Mouse (Mus musculus) lung, postnatal 4 days (tissue): ENCODE data around the gene Fkbp8.
"Not testable (repeated sequence)": the region's sequence is repeated elsewhere in the genome, so short reads cannot be mapped to it uniquely, and the experiment has no call there.

Experiments
- DNase-seq, 2 experiments: peaks; one replicate each; pipeline ENCODE4 v3.0.0; 2021

Fkbp8 gene

DNA sequence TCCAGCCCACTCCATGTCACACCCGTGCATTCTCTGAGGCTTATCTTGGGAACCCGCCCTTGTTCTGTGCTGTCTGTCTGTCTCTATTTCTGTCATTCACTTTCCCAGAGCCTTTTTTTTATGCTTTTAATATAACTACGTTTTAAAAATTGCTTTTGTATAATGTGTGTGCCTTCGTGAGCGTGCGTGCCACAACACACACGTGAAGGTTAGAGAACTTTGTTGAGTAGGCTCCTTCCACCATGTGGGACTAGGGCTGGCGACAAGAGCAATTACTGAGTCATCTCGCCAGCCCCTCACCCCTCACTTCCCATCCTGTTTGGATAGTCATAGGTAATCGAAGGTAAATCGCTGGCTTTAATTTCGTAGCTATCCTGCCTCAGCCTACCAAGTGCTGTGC is 25.0 kb upstream of the Fkbp8 start:
- no peak for DNase-seq

DNA sequence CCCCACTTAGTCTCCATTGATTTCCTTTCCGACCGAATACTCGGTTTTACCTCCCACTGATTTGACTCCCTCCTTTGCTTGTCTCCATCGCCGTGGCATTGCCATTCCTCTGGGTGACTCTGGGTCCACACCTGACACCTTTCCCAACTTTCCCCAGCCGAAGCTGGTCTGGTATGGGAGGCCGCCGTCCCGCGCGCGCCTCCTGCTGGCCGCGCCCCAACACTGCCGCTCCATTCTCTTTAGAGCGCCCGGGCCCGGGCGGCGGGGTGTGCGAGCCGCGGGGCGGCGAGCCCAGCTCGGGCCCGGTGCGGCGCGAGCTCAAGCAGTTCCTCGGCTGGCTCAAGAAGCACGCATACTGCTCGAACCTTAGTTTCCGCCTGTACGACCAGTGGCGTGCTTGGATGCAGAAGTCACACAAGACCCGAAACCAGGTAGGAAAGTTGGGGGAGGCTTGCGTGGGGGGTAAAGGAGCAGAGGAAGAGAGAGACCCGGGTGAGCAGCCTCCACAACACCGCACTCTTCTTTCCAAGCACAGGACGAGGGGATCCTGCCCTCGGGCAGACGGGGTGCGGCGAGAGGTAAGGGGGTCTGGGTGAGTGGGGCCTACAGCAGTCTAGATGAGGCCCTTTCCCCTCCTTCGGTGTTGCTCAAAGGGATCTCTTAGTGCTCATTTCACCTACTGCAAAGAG is 24.3 kb upstream of the Fkbp8 start:
- DNase-seq: peak; percentile 80 to 82

DNA sequence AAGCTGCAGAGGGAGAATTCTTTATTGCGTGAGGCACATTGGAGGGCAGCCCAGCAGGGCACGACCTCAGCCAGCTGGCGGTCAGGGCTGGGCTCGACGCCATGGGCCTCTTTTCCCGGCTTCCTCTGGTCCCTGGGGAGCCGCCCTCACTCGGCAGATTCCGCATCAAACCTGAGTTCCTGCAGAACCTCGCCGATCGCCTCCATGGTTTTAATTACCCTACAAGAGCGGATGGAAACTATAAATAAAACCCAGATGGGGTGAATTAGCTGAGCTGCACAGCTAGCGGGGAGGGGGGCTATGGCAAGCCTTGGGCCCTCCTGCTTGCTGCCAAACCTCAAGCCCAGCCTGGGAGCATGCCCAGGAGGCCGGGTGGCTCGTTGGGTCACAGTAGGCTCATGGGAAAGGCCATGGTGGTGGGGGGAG is 23.2 kb upstream of the Fkbp8 start:
- DNase-seq: peak; percentile 78 to 89

DNA sequence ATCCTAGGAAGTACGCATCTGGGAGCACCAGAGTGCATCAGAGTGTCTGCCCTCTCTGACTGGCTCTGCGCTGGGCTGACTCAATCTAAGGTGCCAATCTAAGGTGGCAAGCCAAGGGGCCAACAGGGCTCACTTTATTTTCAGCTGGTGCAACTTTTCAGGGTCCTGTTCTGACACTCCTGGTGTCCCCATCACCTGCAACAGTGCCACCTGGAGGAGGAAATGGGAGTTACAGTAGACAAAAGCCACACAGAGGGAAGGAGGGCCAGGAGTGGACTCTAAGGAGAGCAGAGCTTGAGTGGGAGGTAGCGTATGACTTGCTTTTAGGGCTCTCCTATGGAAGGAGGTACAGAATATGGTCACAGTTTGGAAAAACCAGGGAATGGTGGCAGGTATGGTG is 22.7 kb upstream of the Fkbp8 start:
- peak in 1 of 2 experiments; percentile 86 for DNase-seq

DNA sequence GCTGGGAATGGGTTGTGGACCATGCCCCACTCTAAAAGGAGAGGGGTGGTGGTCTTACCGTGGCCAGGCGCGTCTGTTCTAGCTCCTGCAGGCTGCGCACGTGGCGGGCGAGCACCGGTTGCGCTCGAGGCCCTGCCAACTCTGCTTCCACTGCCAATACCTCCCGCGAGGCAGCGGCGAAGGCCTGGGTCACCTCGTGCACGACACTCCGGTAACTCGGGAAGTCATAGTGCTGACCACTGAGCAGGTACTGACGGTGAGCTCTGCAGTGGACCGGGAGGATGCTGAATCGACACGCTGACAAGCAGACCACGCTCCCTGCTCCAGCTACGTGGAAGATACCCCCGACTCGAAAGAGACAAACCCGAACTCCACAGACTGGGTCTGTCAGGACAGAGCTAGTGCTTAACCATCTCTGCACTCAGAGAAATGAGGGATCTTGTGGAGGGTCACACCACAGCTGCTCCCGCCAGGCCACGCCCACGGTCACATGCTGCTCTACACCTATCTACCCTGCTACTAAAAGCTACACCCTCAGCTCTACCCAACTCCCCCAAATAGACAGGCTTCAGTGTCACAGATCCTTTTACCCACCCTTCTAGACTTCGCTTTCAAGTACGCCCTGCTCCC is 21.7 kb upstream of the Fkbp8 start:
- DNase-seq: no peak

DNA sequence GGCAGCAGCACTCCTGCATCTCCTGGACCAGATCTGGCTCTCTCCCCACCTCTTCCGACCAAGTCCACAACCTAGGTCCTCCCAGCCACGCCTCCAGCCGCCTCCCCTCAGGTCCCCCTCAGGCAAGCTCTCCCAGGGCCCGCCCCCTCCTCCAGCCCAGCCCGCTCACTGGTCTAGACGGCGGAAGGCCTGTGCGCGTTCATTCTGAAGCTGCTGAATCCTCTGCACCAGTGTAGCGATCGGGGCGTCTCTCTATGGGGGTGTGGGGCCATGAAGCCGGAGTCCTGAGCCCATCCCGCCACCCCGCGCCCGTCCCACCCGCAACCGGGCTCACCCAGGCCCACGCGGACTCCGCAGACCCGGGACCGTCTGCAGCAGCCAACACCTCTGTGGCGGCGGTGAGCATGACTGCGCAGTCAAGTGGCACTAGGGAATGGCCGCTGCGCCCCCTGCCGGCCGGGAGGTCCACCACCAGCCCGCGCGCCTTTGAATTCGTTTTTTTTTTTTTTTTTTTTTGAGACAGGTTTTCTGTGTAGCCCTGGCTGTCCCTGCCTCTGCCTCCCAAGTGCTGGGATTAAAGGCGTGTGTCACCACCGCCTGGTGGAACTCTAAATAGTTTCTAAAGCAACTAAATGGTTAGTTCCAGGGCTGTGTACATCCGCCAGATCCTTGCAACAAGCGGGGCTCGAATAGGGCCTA is 21.0 kb upstream of the Fkbp8 start, which contains the start of gene Rex1bd:
Gene Rex1bd (minus strand): TSS at position 425 of the 699 bp plus-strand sequence.
- DNase-seq: peak; percentile 95 to 97

DNA sequence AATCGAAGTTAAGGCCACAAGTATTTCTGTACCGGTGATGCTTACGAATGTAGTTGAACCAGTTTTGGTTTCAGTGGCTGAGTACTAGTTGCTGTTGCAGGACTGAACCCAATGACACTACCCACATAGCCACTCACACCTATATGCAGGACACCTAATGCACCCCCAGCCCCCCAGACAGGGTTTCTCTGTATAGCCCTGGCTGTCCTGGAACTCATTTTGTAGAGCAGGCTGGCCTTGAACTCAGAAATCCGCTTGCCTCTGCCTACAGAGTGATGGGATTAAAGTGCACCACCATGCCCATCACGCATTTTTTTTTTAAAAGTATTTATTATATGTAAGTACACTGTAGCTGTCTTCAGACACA is 20.5 kb upstream of the Fkbp8 start:
- DNase-seq: no peak

DNA sequence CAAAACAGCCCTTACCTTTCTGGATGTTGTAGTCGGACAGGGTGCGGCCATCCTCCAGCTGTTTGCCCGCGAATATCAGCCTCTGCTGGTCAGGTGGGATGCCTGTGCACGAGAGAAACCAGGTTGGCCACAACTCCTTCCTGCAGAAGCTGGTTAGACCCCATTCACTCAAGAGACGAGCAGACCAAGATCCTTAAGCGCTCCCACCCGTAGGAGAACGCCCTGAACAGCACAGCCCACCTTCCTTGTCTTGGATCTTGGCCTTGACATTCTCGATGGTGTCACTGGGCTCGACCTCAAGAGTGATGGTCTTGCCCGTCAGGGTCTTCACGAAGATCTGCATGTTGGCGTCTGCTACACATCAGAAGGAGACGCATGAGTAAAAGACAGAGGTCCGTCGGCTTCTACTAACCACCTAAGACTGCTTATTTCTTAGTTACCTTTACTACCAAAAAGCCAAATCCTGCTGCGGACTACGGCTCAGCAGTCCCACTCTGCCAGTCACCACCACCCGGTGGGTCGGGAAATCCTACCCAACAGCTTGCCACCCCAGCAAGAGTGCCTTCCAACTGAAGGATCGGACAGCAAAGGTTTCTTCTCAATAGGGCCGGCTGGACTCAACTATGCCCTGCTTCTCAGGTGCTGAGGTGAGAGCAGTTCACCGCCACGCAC is 18.1 kb upstream of the Fkbp8 start:
- DNase-seq: no peak

DNA sequence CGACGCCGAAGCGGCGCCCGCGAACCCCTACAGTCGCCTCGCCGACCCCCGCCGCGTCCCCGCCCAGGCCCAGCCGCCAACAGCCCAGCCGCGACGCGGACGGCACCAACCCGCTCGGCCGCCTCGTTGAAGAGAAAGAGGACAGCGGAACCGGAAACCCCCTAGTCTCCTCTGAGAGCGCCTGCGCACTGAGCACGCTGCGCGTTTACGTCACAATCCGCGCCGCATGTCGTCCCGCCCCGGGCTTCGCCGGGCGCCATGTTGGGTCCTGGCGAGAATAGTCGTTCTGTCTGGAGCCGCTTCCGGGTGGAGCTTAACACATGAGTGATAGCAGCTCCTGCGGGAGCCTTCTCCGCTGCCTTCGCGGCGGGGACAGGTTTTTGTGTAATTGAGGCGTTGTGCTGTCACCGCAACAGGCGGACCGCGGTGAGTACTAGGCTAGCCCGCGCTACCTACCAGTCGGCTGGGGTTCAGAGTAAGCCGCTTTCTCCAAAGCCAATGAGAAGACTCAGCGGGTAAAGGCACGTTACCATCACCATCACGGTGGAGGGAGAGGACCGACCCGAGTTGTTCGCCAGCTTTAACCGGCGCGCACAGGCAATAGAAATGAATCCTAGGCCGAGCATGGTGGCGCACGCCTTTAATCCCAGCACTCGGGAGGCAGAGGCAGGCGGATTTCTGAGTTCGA is 17.2 kb upstream of the Fkbp8 start, which contains the start of gene Uba52:
Gene Uba52 (minus strand): TSS at position 574 of the 688 bp plus-strand sequence.
- DNase-seq: peak; percentile 98

DNA sequence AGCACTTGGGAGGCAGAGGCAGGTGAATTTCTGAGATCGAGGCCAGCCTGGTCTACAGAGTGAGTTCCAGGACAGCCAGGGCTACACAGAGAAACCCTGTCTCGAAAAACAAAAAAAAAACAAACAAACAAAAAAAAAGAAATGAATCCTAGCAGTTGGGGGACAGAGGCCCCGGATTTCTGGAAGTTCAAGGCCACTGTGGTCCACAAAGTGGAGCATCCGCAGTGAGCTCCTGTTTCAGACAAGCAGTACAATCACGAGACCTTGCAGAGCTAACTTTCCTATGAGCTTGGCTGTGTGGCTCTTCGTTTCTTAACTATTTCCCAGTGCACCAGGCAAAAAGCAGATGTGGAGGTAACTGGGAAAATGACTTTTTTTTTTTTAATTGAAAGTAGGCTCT is 16.4 kb upstream of the Fkbp8 start:
- DNase-seq: not testable (repeated sequence)

DNA sequence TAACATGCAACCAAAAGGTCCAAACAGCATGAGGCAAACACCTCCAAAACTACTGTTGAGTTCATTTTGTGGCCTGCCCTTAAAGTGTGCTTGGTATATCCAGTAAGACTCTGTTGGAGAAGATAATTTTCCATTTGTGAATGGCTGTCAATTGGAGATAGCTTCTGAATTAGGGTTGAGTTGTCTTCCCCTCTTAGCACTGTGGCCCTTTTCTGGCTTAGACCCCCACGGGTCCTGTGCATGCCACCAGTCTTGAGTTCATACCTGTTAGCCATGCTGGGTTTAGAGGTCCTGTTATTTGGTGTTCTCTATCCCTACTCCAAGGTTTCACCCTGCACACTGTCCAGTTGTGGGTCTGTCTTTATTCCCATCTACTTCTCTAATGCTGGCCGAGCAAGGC is 15.8 kb upstream of the Fkbp8 start:
- no peak for DNase-seq

DNA sequence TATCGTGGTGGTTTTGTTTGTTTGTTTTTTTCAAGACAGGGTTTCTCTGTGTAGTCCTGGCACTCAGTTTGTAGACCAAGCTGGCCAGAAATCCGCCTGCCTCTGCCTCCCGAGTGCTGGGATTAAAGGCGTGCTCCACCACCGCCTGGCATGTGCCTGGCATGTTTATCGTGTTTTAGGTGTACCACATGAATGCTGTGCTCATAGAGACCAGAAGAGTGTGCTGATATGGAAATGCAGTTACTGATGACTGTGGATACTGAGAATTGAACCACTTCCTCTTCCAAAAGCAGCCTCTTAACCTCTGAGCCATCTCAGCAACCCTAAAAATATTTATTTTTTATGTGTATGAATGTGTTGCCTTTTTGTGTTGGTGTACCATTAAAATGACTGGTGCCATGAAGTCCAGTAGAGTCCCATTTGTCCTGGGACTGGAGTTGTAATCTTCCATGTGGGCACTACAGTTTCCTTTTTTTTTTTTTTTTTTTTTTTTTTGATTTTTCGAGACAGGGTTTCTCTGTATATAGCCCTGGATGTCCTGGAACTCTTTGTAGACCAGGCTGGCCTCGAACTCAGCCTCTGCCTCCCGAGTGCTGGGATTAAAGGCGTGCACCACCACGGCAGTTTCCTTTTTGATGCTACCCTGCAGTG is 15.1 kb upstream of the Fkbp8 start:
- no peak for DNase-seq

DNA sequence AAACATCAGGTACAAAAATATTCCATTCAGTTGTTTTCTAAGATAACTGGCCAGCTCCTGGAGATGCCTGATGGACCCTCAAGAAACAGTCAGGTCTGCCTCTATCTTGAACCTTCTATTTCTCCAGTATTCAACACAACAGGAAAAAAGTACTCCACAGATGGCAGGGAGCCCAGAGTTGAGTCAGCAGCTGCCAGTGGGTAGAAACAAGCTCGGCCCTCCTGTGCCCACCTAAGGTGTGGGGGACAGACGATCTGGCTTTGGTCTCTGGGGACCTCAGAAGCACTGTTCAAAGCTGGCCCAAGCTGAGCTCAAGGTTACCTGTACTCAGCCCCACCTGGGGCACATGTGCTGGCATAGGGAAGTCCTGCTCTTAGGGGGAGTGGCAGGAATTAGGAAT is 14.1 kb upstream of the Fkbp8 start:
- DNase-seq: peak in 1 of 2 experiments; percentile 40

DNA sequence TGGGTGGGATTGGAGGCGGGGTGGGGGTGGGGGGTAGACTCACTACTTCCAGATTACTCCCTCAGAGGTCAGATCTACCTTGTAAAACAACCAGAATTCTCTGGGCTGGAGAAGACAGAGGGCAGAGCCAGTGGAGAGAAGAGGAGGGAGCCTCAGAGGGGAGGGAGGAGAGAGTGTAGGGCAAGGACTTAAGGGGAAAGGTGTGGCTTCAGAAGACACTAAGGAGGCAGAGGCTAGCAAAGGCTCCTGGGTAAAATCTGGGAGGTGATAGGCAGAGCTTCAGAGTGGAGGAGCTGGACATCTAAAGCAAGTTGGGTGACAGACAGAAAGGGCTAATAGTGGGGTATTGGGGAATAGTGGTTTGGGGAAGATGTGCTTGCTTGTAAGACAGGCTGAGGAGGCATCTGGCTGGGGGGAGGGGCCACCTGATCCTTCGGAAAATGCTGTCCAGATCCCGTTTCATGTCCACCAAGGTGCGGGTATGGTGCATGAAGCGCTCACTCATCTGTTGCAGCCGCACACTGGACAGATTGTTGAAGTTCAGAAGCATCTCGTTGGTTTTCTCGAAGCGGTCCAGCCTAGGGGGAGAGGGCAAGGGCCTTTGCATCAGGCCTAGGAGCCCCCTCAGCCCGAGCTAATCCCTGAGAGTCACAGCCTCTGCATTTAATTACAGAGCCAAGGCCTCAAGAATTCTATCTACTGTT is 9.4 kb upstream of the Fkbp8 start:
- DNase-seq: no peak

DNA sequence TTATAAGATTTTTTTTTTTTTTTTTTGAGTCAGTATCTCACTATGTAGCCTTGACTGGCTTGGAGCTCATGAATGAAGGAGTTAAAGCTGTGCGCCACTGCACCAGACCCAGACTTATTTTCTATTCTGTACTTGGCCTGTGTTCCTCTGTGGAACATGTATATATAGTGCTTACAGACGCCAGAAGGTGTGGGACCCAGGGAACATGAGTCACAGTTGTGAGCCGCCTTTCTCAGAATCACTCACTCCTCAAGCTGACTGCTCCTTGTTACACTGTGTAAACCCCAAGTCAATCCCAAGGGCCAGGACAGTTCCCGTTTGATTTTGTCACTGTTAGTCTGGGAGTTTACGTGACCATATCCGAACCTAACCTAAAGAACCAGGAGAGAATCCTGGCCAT is 8.5 kb upstream of the Fkbp8 start:
- no peak for DNase-seq

DNA sequence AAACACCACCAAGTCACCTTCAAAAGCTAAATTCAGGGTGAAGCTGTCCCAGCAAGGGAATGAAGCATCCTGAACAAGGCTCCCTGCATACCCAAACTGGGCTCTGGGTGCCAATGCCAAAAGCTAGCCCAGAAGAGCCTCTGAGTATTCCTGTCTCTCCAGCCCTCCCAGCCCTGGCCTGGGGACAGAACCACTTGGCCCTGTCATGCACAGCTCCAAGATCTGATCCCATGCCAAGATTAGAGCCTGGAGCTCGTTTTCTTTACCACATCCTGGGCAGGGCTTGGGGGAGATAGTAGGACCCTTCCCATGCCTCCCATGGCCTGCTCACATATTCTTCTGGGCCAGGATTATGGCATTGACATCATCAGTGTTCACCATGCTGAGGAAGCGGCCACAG is 7.9 kb upstream of the Fkbp8 start:
- no peak for DNase-seq

DNA sequence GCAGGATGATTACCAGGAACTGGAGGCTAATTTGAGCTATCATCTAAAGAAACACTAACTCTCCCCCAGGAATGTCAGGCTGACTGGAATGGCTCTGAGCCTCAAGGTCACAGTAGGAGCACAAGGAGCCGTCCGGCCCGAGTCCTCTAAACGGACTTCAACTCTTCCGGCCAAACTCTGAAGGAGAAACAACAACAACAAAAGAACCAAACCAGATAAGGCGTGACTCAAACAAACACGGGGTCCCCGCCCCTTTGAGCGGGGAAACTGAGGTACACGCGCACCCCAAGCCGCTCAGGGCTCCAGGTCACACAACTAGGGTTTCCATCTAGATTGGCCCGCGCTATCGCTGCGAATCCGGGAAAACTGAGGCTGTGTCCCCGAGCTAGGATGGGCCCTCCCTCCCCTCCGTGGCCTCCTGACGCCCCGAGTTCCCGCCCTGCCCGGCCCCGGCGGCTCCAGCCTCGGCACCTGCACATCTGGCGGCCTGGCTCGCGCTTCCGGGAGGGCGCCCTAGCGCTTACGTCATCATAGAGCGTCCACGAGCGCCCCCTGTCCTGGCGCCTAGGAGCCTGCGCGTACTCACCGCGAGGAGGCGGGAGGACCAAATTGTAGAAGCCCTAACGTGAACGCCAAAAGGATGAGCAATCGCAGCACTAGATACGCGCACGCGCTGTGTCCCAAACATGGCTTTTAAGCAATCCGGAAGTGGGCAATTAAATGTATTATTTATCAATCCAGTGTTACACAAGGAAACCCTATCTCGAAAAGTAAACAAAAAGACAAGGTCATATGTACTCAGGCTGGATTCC is 4.7 kb upstream of the Fkbp8 start:
- peak; percentile 96 to 97 for DNase-seq

DNA sequence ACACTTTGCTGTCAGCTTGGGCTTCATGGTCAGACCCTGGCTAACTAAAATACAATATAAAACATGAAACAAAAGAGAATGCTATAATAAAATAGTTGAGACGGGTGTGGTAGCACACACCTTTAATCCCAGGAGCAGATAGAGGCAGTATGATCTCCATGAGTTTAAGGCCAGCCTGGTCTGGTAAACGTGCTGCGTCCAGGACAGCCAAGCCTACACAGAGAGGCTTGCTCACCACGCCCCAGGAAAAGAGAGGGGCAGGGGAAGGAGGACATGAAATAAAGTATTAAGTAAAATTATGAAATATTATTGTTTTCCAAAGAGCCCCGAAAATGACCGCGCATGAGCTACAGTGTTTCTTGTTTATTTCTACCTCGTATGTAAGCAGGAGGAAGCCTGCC is 413 bp upstream of the Fkbp8 start:
- DNase-seq: no peak

DNA sequence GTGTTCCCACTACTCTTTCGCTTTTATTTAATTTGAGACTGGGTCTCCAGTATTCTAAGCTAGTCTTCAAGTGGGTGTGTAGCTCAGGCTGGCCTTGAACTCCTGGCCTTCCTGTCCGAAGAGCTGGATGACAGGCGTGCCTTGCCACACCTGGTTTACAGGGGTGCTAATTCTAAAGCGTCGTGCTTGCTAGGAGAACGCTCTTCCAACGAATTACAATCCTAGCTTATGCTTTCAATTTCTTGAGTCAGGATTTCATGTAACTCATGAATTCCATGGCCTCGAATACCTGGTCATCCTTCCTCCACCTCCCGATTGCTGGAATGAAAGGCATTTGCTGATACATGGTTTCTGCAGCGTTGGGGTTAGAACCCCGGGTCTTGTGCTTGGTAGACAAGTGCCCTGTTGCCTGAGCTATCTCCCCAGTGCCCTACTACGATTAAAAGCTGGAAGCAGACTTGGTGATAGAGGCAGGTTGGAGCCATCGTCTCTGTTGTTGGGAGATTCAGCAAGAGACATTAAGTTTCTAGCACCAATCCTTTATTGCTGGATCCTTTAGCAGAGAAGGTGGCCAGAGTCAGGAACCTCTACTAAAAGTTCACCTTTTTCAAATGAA is 766 bp downstream of the Fkbp8 start:
- no peak for DNase-seq

DNA sequence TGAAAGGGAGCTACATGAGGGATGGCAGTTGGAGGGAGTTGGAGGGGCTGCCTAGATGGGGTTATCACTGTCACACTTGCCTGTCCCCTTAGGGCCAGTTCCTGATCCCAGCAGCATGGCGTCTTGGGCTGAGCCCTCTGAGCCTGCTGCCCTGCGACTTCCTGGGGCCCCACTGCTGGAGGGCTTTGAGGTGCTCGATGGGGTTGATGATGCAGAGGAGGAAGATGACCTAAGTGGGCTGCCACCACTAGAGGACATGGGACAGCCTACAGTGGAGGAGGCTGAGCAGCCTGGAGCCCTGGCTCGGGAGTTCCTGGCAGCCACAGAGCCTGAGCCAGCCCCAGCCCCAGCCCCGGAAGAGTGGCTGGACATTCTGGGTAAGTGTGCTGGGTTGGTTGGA is 1.8 kb downstream of the Fkbp8 start:
- DNase-seq: peak in 1 of 2 experiments; percentile 28
